Mouse (Mus musculus) granulocyte monocyte progenitor cell, adult 5-6 weeks (primary cell): ENCODE results near the gene Spag17. TPM values are rescaled to one million over a fixed set of nuclear protein-coding genes. Genes with fewer than 3 reads are reported as not detected.
"Not testable (repeated sequence)": the region's sequence is repeated elsewhere in the genome, so short reads cannot be mapped to it uniquely, and the experiment has no call there.

Experiments used
- ATAC-seq: replicated peaks from 2 replicates; pipeline ENCODE4 v1.8.0; 2016; ENCODE audit warnings: mild to moderate bottlenecking, moderate TSS enrichment, inconsistent platforms; ENCODE audit not compliant: poor library complexity, severe bottlenecking
- total RNA-seq, 2 experiments: library from RNA; stranded (forward) in 1 of 2; stranded (reverse) in 1 of 2; fragments of 200-712, 200-1000 nt in 1 of 2; fragments of >200 nt in 1 of 2; fragmentation: Nextera tagmentation in 1 of 2; gene quantifications; 2 replicates each; pipeline ENCODE4 v1.2.3; 2014 to 2017

The Spag17 gene
- total RNA-seq (2014; fragmentation: Nextera tagmentation) (not detected in 2 replicates), total RNA-seq (2017) (not detected in 2 replicates)

- ATAC-seq: peak; percentile 96
These were observed at the start of gene Spag17 for GRCm38 (mm10) chr3:99885187-99885811. Gene Spag17 (plus strand): TSS chr3:99885406.

DNA sequence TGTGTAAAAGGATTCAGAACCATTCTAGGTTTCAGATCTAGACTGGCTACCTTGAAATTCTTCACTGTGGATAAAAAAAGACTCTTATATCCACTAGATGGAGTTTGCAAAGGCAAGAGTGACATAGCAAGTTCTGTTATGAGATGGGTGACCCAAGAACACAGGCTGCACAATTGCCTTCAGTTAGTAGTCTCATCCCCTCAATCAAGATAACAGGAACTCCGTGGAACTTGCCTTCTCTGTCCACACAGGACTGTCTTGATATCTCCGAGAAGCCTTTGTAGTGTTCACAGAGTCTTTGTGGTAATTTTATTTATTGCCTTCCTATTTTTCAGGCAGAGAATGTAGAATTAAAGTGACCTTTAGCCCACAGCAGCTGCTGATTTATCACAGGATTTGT lies 42.9 kb upstream of the Spag17 start:
- ATAC-seq: no peak

GRCm38 (mm10) chr3:99842808-99843207 lies 42.4 kb upstream of the Spag17 start:
- no peak for ATAC-seq

GRCm38 (mm10) chr3:99843233-99843632 lies 42.0 kb upstream of the Spag17 start:
- ATAC-seq: no peak

DNA sequence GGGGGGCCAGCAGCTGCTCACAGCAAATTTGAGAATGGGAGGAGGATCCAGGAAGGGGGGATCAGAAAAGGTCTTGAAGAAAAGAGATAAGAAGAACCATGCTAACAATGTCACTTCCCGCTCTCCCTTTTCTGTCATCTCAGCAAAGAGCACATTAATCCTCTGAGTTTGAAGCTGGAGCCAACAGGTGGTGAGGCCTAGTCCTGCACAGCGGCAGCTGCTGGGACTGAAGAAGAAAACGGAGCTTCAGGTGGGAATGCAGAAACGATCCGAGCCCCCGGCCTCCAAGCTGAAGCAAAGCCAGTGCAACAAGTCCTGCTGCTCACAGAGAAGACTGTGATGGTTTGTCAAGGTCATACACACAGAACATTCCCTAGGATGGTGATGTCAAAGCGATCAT lies 34.3 kb upstream of the Spag17 start:
- no peak for ATAC-seq

GRCm38 (mm10) chr3:99854595-99854994 lies 30.6 kb upstream of the Spag17 start:
- no peak for ATAC-seq

- peak; percentile 56 for ATAC-seq
These were observed 26.3 kb upstream of the Spag17 start for GRCm38 (mm10) chr3:99858922-99859321.

GRCm38 (mm10) chr3:99864706-99865105 lies 20.5 kb upstream of the Spag17 start:
- ATAC-seq: no peak

GRCm38 (mm10) chr3:99875137-99875536 lies 10.1 kb upstream of the Spag17 start:
- ATAC-seq: no peak

DNA sequence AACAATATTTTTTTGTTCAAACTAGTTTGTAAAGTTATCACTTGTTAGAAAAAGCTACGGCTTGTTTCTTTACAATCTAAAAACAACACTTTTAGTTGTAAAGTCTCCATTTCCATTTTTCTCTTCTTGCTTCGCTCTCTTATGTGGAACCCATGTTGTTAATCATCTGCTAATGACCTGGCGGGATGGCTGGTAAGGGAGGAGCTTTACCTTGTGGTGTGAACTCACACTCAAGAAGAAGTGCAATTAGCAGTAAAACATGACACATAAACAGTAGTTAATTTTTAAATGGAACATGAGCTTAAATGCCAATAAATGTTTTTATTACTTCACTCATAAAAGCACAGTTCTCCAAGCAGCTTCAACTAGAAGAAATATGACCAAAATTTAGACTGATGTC lies 3.7 kb upstream of the Spag17 start:
- no peak for ATAC-seq

- no peak for ATAC-seq
These were observed 1.1 kb upstream of the Spag17 start for GRCm38 (mm10) chr3:99883988-99884564.

GRCm38 (mm10) chr3:99894741-99895140 lies 9.5 kb downstream of the Spag17 start:
- not testable (repeated sequence) for ATAC-seq

GRCm38 (mm10) chr3:99913809-99914439 lies 28.7 kb downstream of the Spag17 start:
- ATAC-seq: no peak

DNA sequence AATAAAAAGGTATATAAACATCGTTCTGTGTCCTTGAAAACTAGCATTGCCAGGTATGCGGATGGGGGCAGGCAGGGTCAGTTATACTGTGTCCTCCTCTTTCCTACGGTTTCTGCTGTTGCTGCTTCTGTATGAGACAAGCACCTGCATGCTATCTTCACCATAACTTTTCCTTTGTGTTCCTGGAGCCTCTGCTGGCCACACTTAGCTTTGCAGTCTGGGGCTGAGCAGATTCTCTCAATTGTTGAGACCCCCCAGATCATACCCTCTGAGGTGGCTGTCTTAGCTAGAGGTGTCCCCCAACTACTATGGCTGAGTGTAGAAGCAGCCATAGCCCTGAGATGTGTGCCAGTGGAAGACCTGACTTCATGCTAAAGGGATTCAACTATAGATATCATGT lies 37.7 kb downstream of the Spag17 start:
- no peak for ATAC-seq

DNA sequence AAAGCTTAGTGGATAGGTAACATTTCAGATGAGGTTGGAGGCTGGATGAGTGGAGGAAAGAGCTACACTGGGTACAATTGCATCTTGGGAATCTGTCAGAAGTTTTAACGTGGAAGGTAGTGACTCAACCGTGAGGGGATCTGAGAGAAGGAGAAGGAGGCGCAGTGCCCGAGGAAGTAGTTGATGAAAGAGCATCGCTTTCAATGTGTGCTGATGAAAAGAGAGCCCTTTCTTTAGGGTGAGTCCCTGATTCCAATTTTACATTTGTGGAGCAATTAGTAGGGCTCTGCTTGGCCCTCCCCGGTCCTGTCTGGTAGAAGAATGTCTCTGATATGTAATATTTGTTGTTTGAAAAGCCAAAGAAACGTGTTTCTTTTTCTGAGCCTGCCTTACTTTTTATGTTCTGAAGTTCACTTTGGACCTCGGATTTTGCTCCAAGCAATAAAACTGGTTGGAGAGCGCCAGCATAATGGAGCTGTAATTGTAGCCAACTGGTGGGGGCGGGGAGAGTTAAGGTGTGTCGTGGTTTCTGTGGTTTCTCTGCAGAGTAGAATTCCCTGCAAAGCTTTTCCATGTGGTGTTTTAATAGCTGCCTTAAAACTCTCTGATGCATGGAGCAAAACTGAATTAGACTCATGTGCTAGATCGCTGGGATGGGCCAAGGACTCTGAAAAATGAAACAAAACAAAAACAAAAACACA lies 45.9 kb downstream of the Spag17 start:
- no peak for ATAC-seq

GRCm38 (mm10) chr3:99936159-99936558 lies 51.0 kb downstream of the Spag17 start:
- no peak for ATAC-seq

- ATAC-seq: no peak; the same call in 1 of the 2 replicates
These were observed 53.5 kb downstream of the Spag17 start for GRCm38 (mm10) chr3:99938611-99939286.

GRCm38 (mm10) chr3:99945171-99945570 lies 60.0 kb downstream of the Spag17 start:
- no peak for ATAC-seq

GRCm38 (mm10) chr3:99954039-99954602 lies 68.9 kb downstream of the Spag17 start:
- no peak for ATAC-seq

GRCm38 (mm10) chr3:99956517-99956916 lies 71.3 kb downstream of the Spag17 start:
- no peak for ATAC-seq
